Mouse (Mus musculus) heart, embryonic 13.5 days (tissue): ENCODE results near the gene Hbs1l. TPM values are rescaled to one million over a fixed set of nuclear protein-coding genes. Genes with fewer than 3 reads are reported as not detected.

Experiments
- ATAC-seq: fragments of 200-750 bp; cut with Nextera tagmentation; 2 replicates; pipeline ENCODE4 v1.8.0; 2017; ENCODE audit warnings: moderate TSS enrichment; ENCODE audit not compliant: insufficient number of reproducible peaks, low FRiP score, low TSS enrichment; ENCODE audit errors: extremely low read depth
- H3K27ac ChIP-seq: fragments of 300-500 bp; sonication (generic); replicated peaks from 2 replicates; pipeline ENCODE4 v1.5.1; 2015; ENCODE audit warnings: moderate library complexity, mild to moderate bottlenecking, inconsistent platforms
- H3K27me3 ChIP-seq: fragments of 300-500 bp; sonication (generic); replicated peaks from 2 replicates; pipeline ENCODE4 v1.6.1; 2015; ENCODE audit warnings: mild to moderate bottlenecking, inconsistent platforms
- H3K36me3 ChIP-seq: fragments of 300-500 bp; sonication (generic); 2 replicates; pipeline ENCODE4 v1.6.1; 2015; ENCODE audit warnings: mild to moderate bottlenecking, inconsistent platforms
- H3K4me1 ChIP-seq: fragments of 300-500 bp; sonication (generic); 2 replicates; pipeline ENCODE4 v1.6.1; 2015; ENCODE audit warnings: inconsistent platforms
- H3K4me2 ChIP-seq: fragments of 300-500 bp; sonication (generic); 2 replicates; pipeline ENCODE4 v1.6.1; 2015; ENCODE audit warnings: inconsistent platforms, mild to moderate bottlenecking, moderate library complexity
- H3K4me3 ChIP-seq: fragments of 300-500 bp; sonication (generic); 2 replicates; pipeline ENCODE4 v1.5.1; 2015; ENCODE audit warnings: moderate library complexity, mild to moderate bottlenecking, inconsistent platforms
- H3K9ac ChIP-seq: fragments of 300-500 bp; sonication (generic); 2 replicates; pipeline ENCODE4 v1.6.1; 2015; ENCODE audit warnings: inconsistent platforms, mild to moderate bottlenecking, moderate library complexity
- H3K9me3 ChIP-seq: fragments of 300-500 bp; sonication (generic); 2 replicates; pipeline ENCODE4 v1.6.1; 2016; ENCODE audit warnings: inconsistent platforms
- whole genome bisulfite sequencing: fragments of 180-500 bp; shearing (Covaris S2); methylation state at CpG from one replicate; pipeline ENCODE4 v1.1.7; 2015; ENCODE audit warnings: mixed read lengths; 5-methylcytosine and 5-hydroxymethylcytosine counted together
- polyA plus RNA-seq: library from polyadenylated mRNA; unstranded; fragments of >200 nt; fragmentation: Nextera tagmentation; extraction: Ambion mirVana; gene quantifications from 2 replicates; pipeline ENCODE4 v1.2.1, GENCODE M21; 2015

The Hbs1l gene
- polyA plus RNA-seq, 1 experiment from 2014 or later, result 61.9 TPM

DNA sequence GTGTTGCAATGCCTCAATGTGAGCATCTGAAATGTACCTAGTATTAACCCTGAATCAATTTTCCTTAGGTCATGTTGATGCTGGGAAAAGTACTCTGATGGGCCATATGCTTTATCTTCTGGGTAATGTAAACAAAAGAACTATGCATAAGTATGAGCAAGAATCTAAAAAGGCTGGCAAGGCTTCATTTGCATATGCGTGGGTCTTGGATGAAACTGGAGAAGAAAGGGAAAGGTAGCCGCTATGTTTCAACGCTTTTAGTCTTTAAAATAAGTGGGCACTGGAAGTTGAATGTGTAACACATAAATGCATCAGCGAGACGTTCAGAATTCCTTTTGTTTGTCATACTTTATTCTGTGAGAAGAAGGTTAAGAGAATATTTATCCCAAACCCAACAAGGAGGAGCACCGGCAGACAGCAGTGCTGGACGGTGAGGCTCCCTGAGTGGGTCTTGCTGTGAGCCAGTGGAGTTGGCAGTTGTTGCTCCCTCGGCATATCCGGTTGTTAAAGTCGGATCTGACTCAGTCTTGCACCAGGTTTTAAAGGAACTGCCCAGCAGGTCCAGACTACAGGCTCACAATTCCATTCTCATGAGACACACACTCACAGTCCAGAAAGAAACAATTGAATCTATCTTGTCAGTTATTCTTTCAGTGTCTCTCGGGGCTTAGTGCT is 46.7 kb downstream of the Hbs1l start:
- Histone ChIP-seq H3K4me1 (no peaks in the 10 kb centered on the region), H3K27me3 (no peaks in the 10 kb centered on the region), H3K27ac (no peak overlapping the region), H3K4me2 (no peak overlapping the region), H3K4me3 (no peak overlapping the region), H3K36me3 (peaks cover 76% of the 10 kb centered on the region), H3K9me3 (no peaks in the 10 kb centered on the region), H3K9ac (no peak overlapping the region)
- WGBS, result 92% methylated on average over 11 of the region's 11 CpGs
- ATAC-seq, result no peak

DNA sequence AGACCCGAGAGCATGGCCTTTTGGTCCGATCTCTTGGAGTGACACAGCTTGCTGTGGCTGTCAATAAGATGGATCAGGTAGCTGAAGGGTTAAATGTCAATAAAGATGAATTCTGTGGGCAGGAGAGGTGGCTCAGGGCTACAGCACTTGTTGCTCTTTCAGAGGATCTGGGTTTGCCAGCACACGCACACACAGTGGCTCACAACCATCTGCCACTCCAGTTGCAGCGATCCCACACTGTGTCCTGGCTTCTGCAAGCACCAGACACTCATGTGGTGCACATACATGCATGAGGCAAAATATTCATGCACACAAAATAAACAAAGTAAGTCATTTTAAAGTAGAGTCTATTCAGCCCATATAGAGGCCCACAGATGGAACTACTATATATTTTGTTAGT is 51.6 kb downstream of the Hbs1l start:
- no peaks in the 10 kb centered on the region for H3K27me3 ChIP-seq
- H3K36me3 ChIP-seq, result peaks cover 73% of the 10 kb centered on the region
- no peak overlapping the region for H3K4me2 ChIP-seq
- WGBS, result 97% methylated on average over 4 of the region's 4 CpGs
- H3K4me1 ChIP-seq, result no peaks in the 10 kb centered on the region
- no peak overlapping the region for H3K27ac ChIP-seq
- H3K9ac ChIP-seq, result no peak overlapping the region
- no peak overlapping the region for H3K4me3 ChIP-seq
- ATAC-seq, result no peak
- no peaks in the 10 kb centered on the region for H3K9me3 ChIP-seq

DNA sequence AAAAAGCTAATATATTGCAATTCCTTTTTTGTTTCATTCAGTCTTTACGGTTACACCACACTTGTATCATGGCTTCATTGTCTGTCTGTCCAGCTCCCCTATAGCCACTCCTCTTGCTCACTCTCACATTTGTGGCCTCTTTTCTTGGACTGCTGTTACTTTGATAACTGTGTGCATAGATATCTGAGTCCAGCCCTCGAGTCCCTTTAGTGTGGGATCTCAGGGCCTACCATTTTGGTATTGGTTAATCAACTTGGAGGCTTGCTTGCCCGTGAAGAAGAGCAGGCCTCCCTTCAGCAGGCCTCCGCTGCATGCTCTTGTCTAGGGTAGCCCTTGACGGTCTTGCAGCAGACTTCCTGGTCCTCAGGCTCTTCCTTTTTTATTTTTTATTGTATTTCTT is 53.7 kb downstream of the Hbs1l start:
- Histone ChIP-seq H3K27me3 (no peaks in the 10 kb centered on the region), H3K4me3 (no peak overlapping the region), H3K9me3 (no peaks in the 10 kb centered on the region), H3K27ac (no peak overlapping the region), H3K4me1 (no peaks in the 10 kb centered on the region), H3K36me3 (peaks cover 76% of the 10 kb centered on the region), H3K4me2 (no peak overlapping the region), H3K9ac (no peak overlapping the region)
- WGBS, result 86% methylated on average over 5 of the region's 5 CpGs
- no peak for ATAC-seq

GRCm38 (mm10) chr10:21349946-21350345 is 54.2 kb downstream of the Hbs1l start:
- Histone ChIP-seq H3K27me3 (no peaks in the 10 kb centered on the region), H3K36me3 (peaks cover 79% of the 10 kb centered on the region), H3K9me3 (no peaks in the 10 kb centered on the region), H3K4me1 (no peaks in the 10 kb centered on the region), H3K27ac (no peak overlapping the region), H3K9ac (no peak overlapping the region), H3K4me3 (no peak overlapping the region), H3K4me2 (no peak overlapping the region)
- 91% methylated on average over 2 of the region's 2 CpGs for WGBS
- no peak for ATAC-seq

GRCm38 (mm10) chr10:21350531-21351515 is 55.0 kb downstream of the Hbs1l start:
- peaks cover 77% of the 10 kb centered on the region for H3K36me3 ChIP-seq

GRCm38 (mm10) chr10:21351766-21352165 is 56.0 kb downstream of the Hbs1l start:
- Histone ChIP-seq H3K4me1 (no peaks in the 10 kb centered on the region), H3K27ac (no peak overlapping the region), H3K4me2 (no peak overlapping the region), H3K9me3 (no peaks in the 10 kb centered on the region), H3K9ac (no peak overlapping the region), H3K27me3 (no peaks in the 10 kb centered on the region), H3K36me3 (peaks cover 80% of the 10 kb centered on the region), H3K4me3 (no peak overlapping the region)
- 83% methylated on average over 12 of the region's 12 CpGs for WGBS
- ATAC-seq, result no peak

More at GRCm38 (mm10) chr10:21350531-21351515, 55.0 kb downstream of the Hbs1l start:
- Histone ChIP-seq H3K27ac (no peak overlapping the region), H3K4me2 (no peak overlapping the region), H3K4me3 (no peak overlapping the region), H3K9me3 (no peaks in the 10 kb centered on the region), H3K27me3 (no peaks in the 10 kb centered on the region), H3K4me1 (no peaks in the 10 kb centered on the region), H3K9ac (no peak overlapping the region)
- no peak for ATAC-seq
- WGBS, result 84% methylated on average over 11 of the region's 11 CpGs

DNA sequence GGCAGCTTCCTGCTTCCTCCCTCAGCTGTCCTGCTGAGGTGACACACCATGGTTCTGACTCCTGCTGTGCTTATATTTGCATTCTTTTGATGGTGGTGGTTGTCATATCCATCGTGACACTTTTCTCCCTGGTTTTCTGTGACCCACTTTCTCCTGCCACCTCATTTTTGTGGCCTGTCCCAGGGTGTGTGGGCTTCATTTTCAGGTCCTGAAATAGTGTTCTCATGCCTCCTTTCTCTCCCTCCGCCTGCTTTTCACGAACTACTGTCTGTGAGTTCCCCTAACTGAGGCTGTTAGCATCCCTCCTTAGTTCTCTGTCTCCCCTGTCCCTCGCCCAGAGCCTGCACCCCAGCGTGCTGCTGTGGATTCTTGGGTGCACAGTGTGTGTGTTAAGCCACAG is 58.1 kb downstream of the Hbs1l start:
- no peaks in the 10 kb centered on the region for H3K27me3 ChIP-seq
- no peak overlapping the region for H3K27ac ChIP-seq
- peaks cover 85% of the 10 kb centered on the region for H3K36me3 ChIP-seq
- no peak overlapping the region for H3K4me3 ChIP-seq
- no peaks in the 10 kb centered on the region for H3K4me1 ChIP-seq
- no peaks in the 10 kb centered on the region for H3K9me3 ChIP-seq
- no peak overlapping the region for H3K4me2 ChIP-seq
- no peak for ATAC-seq
- 61% methylated on average over 5 of the region's 5 CpGs for WGBS
- H3K9ac ChIP-seq, result no peak overlapping the region

DNA sequence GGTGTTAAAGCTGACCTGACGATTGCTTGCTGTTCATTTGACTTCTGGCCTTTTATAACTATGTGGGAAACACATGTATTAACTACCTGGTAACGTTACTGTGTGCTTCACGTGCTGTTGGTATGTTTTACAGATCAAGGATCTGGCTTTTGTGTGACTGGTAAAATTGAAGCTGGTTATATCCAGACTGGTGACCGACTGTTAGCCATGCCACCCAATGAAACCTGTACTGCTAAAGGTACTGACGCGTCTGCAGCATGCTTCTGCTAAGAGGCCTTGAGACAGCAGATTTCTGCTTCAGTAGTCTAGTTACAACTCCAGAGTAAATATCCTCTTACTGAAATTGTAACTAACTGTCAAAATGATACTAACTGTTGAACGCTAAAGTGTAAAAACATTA is 58.7 kb downstream of the Hbs1l start:
- Histone ChIP-seq H3K4me1 (no peaks in the 10 kb centered on the region), H3K9ac (no peak overlapping the region), H3K4me2 (no peak overlapping the region), H3K9me3 (no peaks in the 10 kb centered on the region), H3K27me3 (no peaks in the 10 kb centered on the region), H3K27ac (no peak overlapping the region), H3K36me3 (peaks cover 87% of the 10 kb centered on the region), H3K4me3 (no peak overlapping the region)
- 90% methylated on average over 7 of the region's 7 CpGs for WGBS
- ATAC-seq, result no peak

- no peak overlapping the region for H3K9ac ChIP-seq
- no peak overlapping the region for H3K27ac ChIP-seq
- ATAC-seq, result no peak
- H3K4me3 ChIP-seq, result no peak overlapping the region
- 93% methylated on average over 8 of the region's 8 CpGs for WGBS
- peaks cover 79% of the 10 kb centered on the region for H3K36me3 ChIP-seq
- no peak overlapping the region for H3K4me2 ChIP-seq
- no peaks in the 10 kb centered on the region for H3K27me3 ChIP-seq
- H3K4me1 ChIP-seq, result no peaks in the 10 kb centered on the region
- no peaks in the 10 kb centered on the region for H3K9me3 ChIP-seq
These were observed 62.2 kb downstream of the Hbs1l start for GRCm38 (mm10) chr10:21357986-21358385.

DNA sequence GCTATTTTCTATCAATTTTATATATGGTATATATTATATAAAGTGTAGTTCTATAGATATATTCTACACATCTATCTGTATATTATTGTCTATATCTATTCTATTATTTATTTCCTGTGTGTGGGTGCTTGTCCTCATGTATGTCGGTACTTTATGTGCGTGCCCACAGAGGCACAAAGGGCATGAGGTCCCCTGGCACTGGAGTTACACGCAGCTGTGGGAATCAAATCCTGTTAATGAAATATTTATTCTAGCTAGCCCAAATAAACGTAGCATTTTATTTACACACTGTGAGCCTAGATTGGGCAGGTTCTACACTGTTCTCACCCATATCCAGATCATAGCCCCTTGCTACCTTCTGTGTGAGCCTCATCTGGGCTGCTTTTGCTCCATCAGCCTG is 63.3 kb downstream of the Hbs1l start:
- H3K4me2 ChIP-seq, result no peak overlapping the region
- 94% methylated on average over 4 of the region's 4 CpGs for WGBS

DNA sequence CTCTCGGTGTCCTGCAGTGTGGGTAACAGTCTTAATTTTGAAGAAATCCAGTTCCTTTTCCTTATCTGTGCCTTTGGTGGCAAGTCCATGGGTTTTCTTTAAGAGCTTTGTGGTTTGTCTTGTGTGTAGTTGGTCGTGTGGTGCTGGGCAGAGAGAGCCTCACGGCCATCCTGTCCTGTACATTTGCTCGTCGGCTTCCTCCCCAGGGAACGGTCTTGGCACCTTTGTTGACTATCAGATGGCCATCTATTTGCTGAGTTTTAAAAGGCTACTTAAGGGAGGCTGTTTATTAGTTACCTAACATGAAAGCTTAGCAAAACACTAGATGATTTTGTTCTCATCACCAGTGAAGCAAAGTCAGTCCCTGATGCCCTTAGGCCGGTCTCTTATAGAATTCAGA is 66.1 kb downstream of the Hbs1l start:
- no peaks in the 10 kb centered on the region for H3K9me3 ChIP-seq
- H3K4me2 ChIP-seq, result no peak overlapping the region
- H3K4me3 ChIP-seq, result no peak overlapping the region
- no peak for ATAC-seq
- WGBS, result 68% methylated on average over 7 of the region's 7 CpGs
- no peak overlapping the region for H3K27ac ChIP-seq
- peaks cover 77% of the 10 kb centered on the region for H3K36me3 ChIP-seq
- no peaks in the 10 kb centered on the region for H3K27me3 ChIP-seq
- 0 out of 2 replicates have a peak, but pooled peaks cover 2% of the 10 kb centered on the region for H3K4me1 ChIP-seq
- no peak overlapping the region for H3K9ac ChIP-seq

More for the DNA sequence above, 63.3 kb downstream of the Hbs1l start:
- no peak for ATAC-seq
- Histone ChIP-seq H3K27ac (no peak overlapping the region), H3K4me1 (no peaks in the 10 kb centered on the region), H3K9me3 (no peaks in the 10 kb centered on the region), H3K4me3 (no peak overlapping the region), H3K27me3 (no peaks in the 10 kb centered on the region), H3K36me3 (peaks cover 75% of the 10 kb centered on the region), H3K9ac (no peak overlapping the region)
